Mouse (Mus musculus) regulatory T cell (primary cell): Measurements from ENCODE around the gene Scn11a.

Source experiments
- in situ Hi-C: fragments of 300-600 bp; cut with MboI, MseI; formaldehyde crosslinking; loops from one replicate; pipeline ENCODE4 v1.15.1; 2025; ENCODE audit warnings: high pct_unique_total_duplicates

The Scn11a gene

GRCm38 (mm10) chr9:119825297-119825696 lies at the start of gene Scn11a:
Gene Scn11a, minus strand, starts transcription at chr9:119825456.
- in situ Hi-C loops = no loop called here

GRCm38 (mm10) chr9:119854170-119854569 lies 28.9 kb upstream of the Scn11a start:
- in situ Hi-C loops = loop anchor here (10.0 kb wide), 1 partner anchor 659 kb away; no protein-coding TSS in a partner anchor

- in situ Hi-C loops = loop anchor here (10.0 kb wide), 1 partner anchor 658 kb away; no protein-coding TSS in a partner anchor
Observed at GRCm38 (mm10) chr9:119853071-119853846, 28.0 kb upstream of the Scn11a start.

GRCm38 (mm10) chr9:119852347-119853030 lies 27.2 kb upstream of the Scn11a start:
- in situ Hi-C loops = loop anchor here (10.0 kb wide), 1 partner anchor 658 kb away; no protein-coding TSS in a partner anchor

GRCm38 (mm10) chr9:119849214-119849613 lies 24.0 kb upstream of the Scn11a start:
- in situ Hi-C loops = no loop called here

GRCm38 (mm10) chr9:119848671-119849070 lies 23.4 kb upstream of the Scn11a start:
- in situ Hi-C loops = no loop called here

- in situ Hi-C loops = no loop called here
Observed at GRCm38 (mm10) chr9:119847187-119847586, 21.9 kb upstream of the Scn11a start.

GRCm38 (mm10) chr9:119844724-119845123 lies 19.5 kb upstream of the Scn11a start:
- in situ Hi-C loops = no loop called here

- in situ Hi-C loops = no loop called here
Observed at GRCm38 (mm10) chr9:119843549-119843948, 18.3 kb upstream of the Scn11a start.

- in situ Hi-C loops = no loop called here
Observed at GRCm38 (mm10) chr9:119842541-119843169, 17.4 kb upstream of the Scn11a start.

- in situ Hi-C loops = no loop called here
Observed at GRCm38 (mm10) chr9:119842091-119842490, 16.8 kb upstream of the Scn11a start.

GRCm38 (mm10) chr9:119841159-119841558 lies 15.9 kb upstream of the Scn11a start:
- in situ Hi-C loops = no loop called here

- in situ Hi-C loops = no loop called here
Observed at GRCm38 (mm10) chr9:119835581-119836125, 10.4 kb upstream of the Scn11a start.

- in situ Hi-C loops = no loop called here
Observed at GRCm38 (mm10) chr9:119831001-119831400, 5.7 kb upstream of the Scn11a start.

- in situ Hi-C loops = no loop called here
Observed at GRCm38 (mm10) chr9:119823722-119824121, 1.5 kb downstream of the Scn11a start.

GRCm38 (mm10) chr9:119813631-119814030 lies 11.6 kb downstream of the Scn11a start:
- in situ Hi-C loops = no loop called here

- in situ Hi-C loops = no loop called here
Observed at GRCm38 (mm10) chr9:119806491-119806890, 18.8 kb downstream of the Scn11a start.

- in situ Hi-C loops = loop anchor here (5.0 kb wide), 1 partner anchor 88 kb away; the partner anchor contains the start of gene Wdr48
Observed at GRCm38 (mm10) chr9:119804501-119804847, 20.8 kb downstream of the Scn11a start.

GRCm38 (mm10) chr9:119803845-119804500 lies 21.3 kb downstream of the Scn11a start:
- in situ Hi-C loops = loop anchor here (5.0 kb wide), 1 partner anchor 88 kb away; the partner anchor contains the start of gene Wdr48

GRCm38 (mm10) chr9:119803169-119803827 lies 22.0 kb downstream of the Scn11a start:
- in situ Hi-C loops = loop anchor here (5.0 kb wide), 1 partner anchor 89 kb away; the partner anchor contains the start of gene Wdr48

- in situ Hi-C loops = loop anchor here (5.0 kb wide), 1 partner anchor 91 kb away; the partner anchor contains the start of gene Wdr48
Observed at GRCm38 (mm10) chr9:119801460-119801859, 23.8 kb downstream of the Scn11a start.
